Mouse (Mus musculus): Measurements from ENCODE around the gene Csrnp1. TPM values are rescaled to one million over a fixed set of nuclear protein-coding genes. Genes with fewer than 3 reads are reported as not detected.

Csrnp1 gene
- polyA plus RNA-seq, 1 experiment from 2014 or later = 5.1 TPM

GRCm38 (mm10) chr9:119925729-119926128 lies 58.7 kb downstream of the Csrnp1 start:
- Histone ChIP-seq H3K4me2 (ENCODE audit: low read depth, low read length) (no peak overlapping the region), H3K9ac (ENCODE audit: low read depth, low read length) (no peak overlapping the region), H3K4me1 (ENCODE audit: control insufficient read depth, insufficient read depth, low read length) (peaks cover 3% of the 10 kb centered on the region; the same call in 1 of the 2 replicates), H3K9me3 (ENCODE audit: control insufficient read depth, low read length) (no peaks in the 10 kb centered on the region), H3K27me3 (replicated peaks; ENCODE audit: control insufficient read depth, insufficient read depth, low read length) (no peaks in the 10 kb centered on the region), H3K27ac (ENCODE audit: low read length) (peak overlapping the region; percentile 59), H3K4me3 (ENCODE audit: low read length) (no peak overlapping the region), H3K36me3 (ENCODE audit: control insufficient read depth, insufficient read depth, low read length) (peaks cover 29% of the 10 kb centered on the region)
- WGBS = 55% methylated on average over 8 of the region's 8 CpGs
- peak; percentile 49 for ATAC-seq

DNA sequence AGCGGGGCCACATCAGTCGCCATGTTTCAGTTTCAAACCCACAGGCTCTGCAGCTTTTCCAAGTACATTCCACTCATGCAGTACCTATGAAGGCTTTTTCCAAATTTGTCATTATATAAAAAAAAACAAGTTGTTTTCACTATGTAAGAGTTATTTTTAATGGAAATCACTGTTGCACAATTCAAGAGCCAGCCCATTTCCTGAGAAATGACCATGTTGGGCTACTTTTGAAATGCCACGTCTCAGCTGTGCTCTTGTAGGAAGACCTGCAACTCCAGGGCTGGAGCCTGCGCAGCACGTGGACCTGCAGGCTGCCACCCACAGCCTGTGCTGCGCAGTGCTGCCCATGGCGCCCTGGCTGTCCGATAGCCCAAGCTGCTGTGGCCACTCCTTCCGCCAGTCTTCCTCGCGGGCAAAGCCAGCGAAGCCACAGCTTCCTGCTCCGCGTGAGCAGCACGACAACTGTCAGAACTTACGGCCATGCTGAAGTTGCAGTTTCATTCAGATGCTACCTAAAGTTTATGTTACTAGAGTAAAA lies 59.3 kb downstream of the Csrnp1 start:
- H3K27ac ChIP-seq (ENCODE audit: low read length) = peak overlapping the region; percentile 41
- peaks cover 3% of the 10 kb centered on the region; the same call in 1 of the 2 replicates for H3K4me1 ChIP-seq (ENCODE audit: control insufficient read depth, insufficient read depth, low read length)
- H3K4me2 ChIP-seq (ENCODE audit: low read depth, low read length) = no peak overlapping the region
- peaks cover 27% of the 10 kb centered on the region for H3K36me3 ChIP-seq (ENCODE audit: control insufficient read depth, insufficient read depth, low read length)
- no peak overlapping the region for H3K9ac ChIP-seq (ENCODE audit: low read depth, low read length)
- 85% methylated on average over 16 of the region's 16 CpGs for WGBS
- no peak for ATAC-seq
- no peak overlapping the region for H3K4me3 ChIP-seq (ENCODE audit: low read length)
- no peaks in the 10 kb centered on the region for H3K27me3 ChIP-seq (replicated peaks; ENCODE audit: control insufficient read depth, insufficient read depth, low read length)
- no peaks in the 10 kb centered on the region for H3K9me3 ChIP-seq (ENCODE audit: control insufficient read depth, low read length)

DNA sequence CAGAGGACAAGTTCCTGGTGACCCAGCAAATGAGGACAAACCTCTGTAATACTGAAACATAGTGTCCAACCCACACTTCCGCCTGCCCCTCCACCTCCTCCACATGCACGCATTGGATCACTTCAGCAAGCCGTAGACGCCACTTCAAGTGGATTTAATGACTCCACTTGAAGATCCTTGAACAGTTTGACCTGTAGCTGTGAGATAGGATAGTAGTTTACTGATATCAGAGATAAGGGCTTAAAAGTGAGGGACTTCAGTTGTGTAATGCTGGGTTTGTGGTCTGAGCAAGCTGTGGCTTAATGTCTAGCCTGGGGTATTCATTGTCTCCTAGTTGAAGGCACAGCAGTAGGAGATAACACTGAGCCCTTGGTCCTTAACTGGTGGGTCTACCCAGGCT lies 61.0 kb downstream of the Csrnp1 start:
- H3K27ac ChIP-seq (ENCODE audit: low read length) = no peak overlapping the region
- peaks cover 26% of the 10 kb centered on the region for H3K36me3 ChIP-seq (ENCODE audit: control insufficient read depth, insufficient read depth, low read length)
- H3K9ac ChIP-seq (ENCODE audit: low read depth, low read length) = no peak overlapping the region
- H3K27me3 ChIP-seq (replicated peaks; ENCODE audit: control insufficient read depth, insufficient read depth, low read length) = no peaks in the 10 kb centered on the region
- 85% methylated on average over 4 of the region's 4 CpGs for WGBS
- H3K4me3 ChIP-seq (ENCODE audit: low read length) = no peak overlapping the region
- no peak overlapping the region for H3K4me2 ChIP-seq (ENCODE audit: low read depth, low read length)
- H3K4me1 ChIP-seq (ENCODE audit: control insufficient read depth, insufficient read depth, low read length) = peaks cover 3% of the 10 kb centered on the region; the same call in 1 of the 2 replicates
- ATAC-seq = no peak
- H3K9me3 ChIP-seq (ENCODE audit: control insufficient read depth, low read length) = no peaks in the 10 kb centered on the region

Other genes starting within 250 kb of the Csrnp1 start
- gene Scn11a, start 159.2 kb downstream of the Csrnp1 start, polyA plus RNA-seq (2015; fragmentation: Nextera tagmentation; extraction: Ambion mirVana) = 0.04 TPM in 1 of 2 replicates, not detected in the other
- 34.0 and 36.7 TPM in 2 replicates for gene Wdr48, start 89.8 kb downstream of the Csrnp1 start, polyA plus RNA-seq (2015; fragmentation: Nextera tagmentation; extraction: Ambion mirVana)
- 39.3 and 39.5 TPM in 2 replicates for gene Gorasp1, start 47.1 kb downstream of the Csrnp1 start, polyA plus RNA-seq (2015; fragmentation: Nextera tagmentation; extraction: Ambion mirVana)
- gene Ttc21a, start 47.1 kb downstream of the Csrnp1 start, polyA plus RNA-seq (2015; fragmentation: Nextera tagmentation; extraction: Ambion mirVana) = 0.04 TPM in 1 of 2 replicates, not detected in the other
- gene Xirp1, start 38.9 kb upstream of the Csrnp1 start, polyA plus RNA-seq (2015; fragmentation: Nextera tagmentation; extraction: Ambion mirVana) = 0.06 and 0.07 TPM in 2 replicates
- 8.3 and 9.2 TPM in 2 replicates for gene Cx3cr1, start 85.2 kb upstream of the Csrnp1 start, polyA plus RNA-seq (2015; fragmentation: Nextera tagmentation; extraction: Ambion mirVana)
- gene Ccr8, start 107.5 kb upstream of the Csrnp1 start, polyA plus RNA-seq (2015; fragmentation: Nextera tagmentation; extraction: Ambion mirVana) = 0.70 and 0.72 TPM in 2 replicates
- 24.3 and 28.9 TPM in 2 replicates for gene Slc25a38, start 125.7 kb upstream of the Csrnp1 start, polyA plus RNA-seq (2015; fragmentation: Nextera tagmentation; extraction: Ambion mirVana)
- 1,264 and 1,381 TPM in 2 replicates for gene Rpsa, start 143.0 kb upstream of the Csrnp1 start, polyA plus RNA-seq (2015; fragmentation: Nextera tagmentation; extraction: Ambion mirVana)
- not detected in 2 replicates for gene Mobp, start 165.0 kb upstream of the Csrnp1 start, polyA plus RNA-seq (2015; fragmentation: Nextera tagmentation; extraction: Ambion mirVana)

All from intestine, embryonic 16.5 days (tissue).